Mouse (Mus musculus) testis, adult 2 months (tissue): ENCODE results near the gene Tyw1.

Experiments
- CTCF ChIP-seq: fragments of 200-500 bp; IDR thresholded peaks from 2 replicates; pipeline ENCODE4 v1.5.1; 2012; ENCODE audit warnings: low read depth, mild to moderate bottlenecking, inconsistent platforms, low read length, moderate library complexity; ENCODE audit not compliant: control insufficient read depth, insufficient read depth, insufficient replicate concordance
- POLR2A ChIP-seq: fragments of 200-500 bp; IDR thresholded peaks from 2 replicates; pipeline ENCODE4 v1.6.1; 2012; ENCODE audit warnings: low read depth, mild to moderate bottlenecking, inconsistent platforms, low read length, moderate library complexity; ENCODE audit not compliant: control insufficient read depth

GRCm38 (mm10) chr5:130369237-130369636 lies 113.8 kb downstream of the Tyw1 start, which contains the start of gene Caln1:
- TF ChIP-seq POLR2A (no peak), CTCF (no peak)
